Mouse (Mus musculus) liver, adult 2 months (tissue): ENCODE data around the gene Kif1c.

Experiments used
- CTCF ChIP-seq: fragments of 200-500 bp; IDR thresholded peaks from 2 replicates; pipeline ENCODE4 v1.5.1; 2011; ENCODE audit warnings: low read depth, low read length, control low read depth
- POLR2A ChIP-seq: fragments of 200-500 bp; IDR thresholded peaks from 2 replicates; pipeline ENCODE4 v1.6.1; 2011; ENCODE audit warnings: low read length, control low read depth; ENCODE audit not compliant: insufficient read depth; ENCODE audit errors: extremely low read depth

- TF ChIP-seq CTCF = no peak
- TF ChIP-seq POLR2A = no peak
Measured at GRCm38 (mm10) chr11:70657573-70657972, 42.8 kb upstream of the Kif1c start.
